Mouse (Mus musculus) spleen, postnatal 36 days (tissue): ENCODE measurements around the gene Acsl5.

ENCODE experiments used
- DNase-seq, 2 experiments: peaks; one replicate each; pipeline ENCODE4 v3.0.0; 2022; ENCODE audit warnings: low spot score in 2 of 2, mixed read lengths in 1 of 2

The Acsl5 gene

GRCm38 (mm10) chr19:55284093-55284492, 32.4 kb downstream of the Acsl5 start:
- peak; percentile 41 to 58 for DNase-seq

- DNase-seq = no peak
Measured at GRCm38 (mm10) chr19:55286034-55286433, 34.3 kb downstream of the Acsl5 start.

- no peak for DNase-seq
Measured at GRCm38 (mm10) chr19:55288974-55289373, 37.2 kb downstream of the Acsl5 start.

- DNase-seq = no peak
Measured at GRCm38 (mm10) chr19:55290621-55291270, 39.0 kb downstream of the Acsl5 start.

- no peak for DNase-seq
Measured at GRCm38 (mm10) chr19:55292210-55292850, 40.6 kb downstream of the Acsl5 start.

GRCm38 (mm10) chr19:55293175-55293574, 41.4 kb downstream of the Acsl5 start:
- DNase-seq = no peak

- no peak for DNase-seq
Measured at GRCm38 (mm10) chr19:55295075-55295474, 43.3 kb downstream of the Acsl5 start.

GRCm38 (mm10) chr19:55295556-55295955, 43.8 kb downstream of the Acsl5 start:
- DNase-seq = no peak

GRCm38 (mm10) chr19:55296301-55296700, 44.6 kb downstream of the Acsl5 start:
- no peak for DNase-seq

- no peak for DNase-seq
Measured at GRCm38 (mm10) chr19:55297489-55297888, 45.8 kb downstream of the Acsl5 start.

GRCm38 (mm10) chr19:55297961-55298360, 46.2 kb downstream of the Acsl5 start:
- DNase-seq = no peak

- DNase-seq = no peak
Measured at GRCm38 (mm10) chr19:55299378-55299777, 47.6 kb downstream of the Acsl5 start.

GRCm38 (mm10) chr19:55300525-55300924, 48.8 kb downstream of the Acsl5 start:
- DNase-seq = no peak

GRCm38 (mm10) chr19:55305024-55305423, 53.3 kb downstream of the Acsl5 start:
- no peak for DNase-seq

GRCm38 (mm10) chr19:55311874-55312273, 60.1 kb downstream of the Acsl5 start:
- DNase-seq = no peak

- DNase-seq = no peak
Measured at GRCm38 (mm10) chr19:55313649-55314048, 61.9 kb downstream of the Acsl5 start.

GRCm38 (mm10) chr19:55315452-55316108, 63.8 kb downstream of the Acsl5 start, which contains the start of gene Zdhhc6:
TSS of gene Zdhhc6 (minus strand) at chr19:55316032.
- DNase-seq = peak; percentile 68 to 73

GRCm38 (mm10) chr19:55316109-55316714, 64.5 kb downstream of the Acsl5 start, which contains the start of gene Vti1a:
TSS of gene Vti1a (plus strand) at chr19:55316295.
- peak; percentile 75 to 81 for DNase-seq

GRCm38 (mm10) chr19:55316901-55317300, 65.2 kb downstream of the Acsl5 start:
- no peak for DNase-seq

- DNase-seq = no peak
Measured at GRCm38 (mm10) chr19:55319036-55319435, 67.3 kb downstream of the Acsl5 start.

GRCm38 (mm10) chr19:55319521-55319920, 67.8 kb downstream of the Acsl5 start:
- DNase-seq = no peak

GRCm38 (mm10) chr19:55322604-55323003, 70.9 kb downstream of the Acsl5 start:
- DNase-seq = no peak
